Mouse (Mus musculus) cerebellum, postnatal 14 days (tissue): ENCODE data around the gene Olfr110.
"Not testable (repeated sequence)": the region's sequence is repeated elsewhere in the genome, so short reads cannot be mapped to it uniquely, and the experiment has no call there.

Experiments used
- DNase-seq, 2 experiments: peaks; one replicate each; pipeline ENCODE4 v3.0.0; 2021; ENCODE audit warnings: mixed read lengths in 2 of 2

The Olfr110 gene

GRCm38 (mm10) chr17:37491930-37492518, at the start of gene Olfr110:
Gene Olfr110, plus strand, starts transcription at chr17:37492468.
- DNase-seq: no peak

- DNase-seq: no peak
Measured at GRCm38 (mm10) chr17:37445180-37445579, 47.1 kb upstream of the Olfr110 start, which contains the start of gene Olfr108. Gene Olfr108, plus strand, starts transcription at chr17:37445480.

GRCm38 (mm10) chr17:37458616-37459015, 33.7 kb upstream of the Olfr110 start, which contains the start of gene Olfr109:
Gene Olfr109, plus strand, starts transcription at chr17:37458916.
- DNase-seq: no peak

- no peak for DNase-seq
Measured at GRCm38 (mm10) chr17:37483452-37483851, 8.8 kb upstream of the Olfr110 start, which contains the start of gene H2-M2. Gene H2-M2, minus strand, starts transcription at chr17:37483552.

DNA sequence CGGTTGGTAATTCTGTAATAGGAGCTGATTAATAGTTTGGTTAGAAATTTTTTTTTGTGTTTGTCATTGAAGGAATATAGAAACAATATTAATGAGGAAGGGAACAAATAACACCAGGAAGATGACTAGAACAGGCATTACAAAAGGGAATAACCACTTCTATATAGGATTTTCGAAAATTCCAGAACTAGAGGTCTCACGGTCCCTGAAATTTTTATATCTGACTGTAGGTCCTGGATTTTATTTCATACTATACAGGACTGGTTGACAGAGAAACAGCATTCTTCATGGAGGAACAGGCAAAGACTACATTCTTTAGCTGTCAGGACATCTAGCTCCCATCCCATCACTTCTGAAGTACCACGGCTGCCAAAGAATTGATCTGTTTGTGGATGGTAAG, 15.5 kb downstream of the Olfr110 start, which contains the start of gene Olfr111:
Gene Olfr111 (plus strand): TSS at position 301 of the 400 bp plus-strand sequence.
- DNase-seq: no peak

DNA sequence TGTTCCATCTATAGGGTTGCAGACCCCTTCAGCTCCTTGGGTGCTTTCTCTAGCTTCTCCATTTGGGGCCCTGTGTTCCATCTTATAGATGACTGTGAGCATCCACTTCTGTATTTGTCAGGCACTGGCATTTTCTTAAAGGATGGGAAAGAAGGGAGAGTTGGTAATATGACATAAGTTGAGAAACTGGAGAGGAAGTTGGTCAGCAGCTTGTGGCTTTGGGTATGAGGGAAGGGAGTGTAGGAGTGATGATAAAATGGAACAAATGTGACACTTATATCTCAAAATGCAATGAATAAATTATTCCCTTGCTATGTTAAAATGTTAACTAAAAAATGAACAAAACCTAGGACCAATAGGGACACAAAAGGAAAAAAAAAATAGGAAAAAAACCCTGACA, 32.3 kb downstream of the Olfr110 start:
- DNase-seq: not testable (repeated sequence)

GRCm38 (mm10) chr17:37525427-37525826, 33.2 kb downstream of the Olfr110 start:
- not testable (repeated sequence) for DNase-seq

DNA sequence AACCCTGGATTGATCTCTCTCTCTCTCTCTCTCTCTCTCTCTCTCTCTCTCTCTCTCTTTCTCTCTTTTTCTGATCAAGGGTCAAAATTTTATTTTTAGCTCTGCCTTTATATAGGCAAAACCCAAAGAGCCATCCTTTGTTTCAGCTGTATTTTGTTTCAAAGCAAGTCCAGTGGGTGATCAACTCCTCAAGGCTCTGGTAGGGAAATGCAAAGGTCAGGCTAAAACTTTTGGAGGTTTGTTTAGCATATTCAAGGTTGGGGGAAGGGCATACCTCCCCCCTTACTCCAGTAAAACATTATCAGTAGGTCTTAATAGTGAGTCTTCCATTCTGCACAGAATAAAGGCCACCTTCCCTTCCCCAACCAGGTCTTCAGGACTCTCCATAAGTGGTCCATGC, 42.9 kb downstream of the Olfr110 start:
- no peak for DNase-seq

GRCm38 (mm10) chr17:37538416-37538815, 46.1 kb downstream of the Olfr110 start:
- DNase-seq: not testable (repeated sequence)

- no peak for DNase-seq
Measured at GRCm38 (mm10) chr17:37541454-37542119, 49.3 kb downstream of the Olfr110 start.

DNA sequence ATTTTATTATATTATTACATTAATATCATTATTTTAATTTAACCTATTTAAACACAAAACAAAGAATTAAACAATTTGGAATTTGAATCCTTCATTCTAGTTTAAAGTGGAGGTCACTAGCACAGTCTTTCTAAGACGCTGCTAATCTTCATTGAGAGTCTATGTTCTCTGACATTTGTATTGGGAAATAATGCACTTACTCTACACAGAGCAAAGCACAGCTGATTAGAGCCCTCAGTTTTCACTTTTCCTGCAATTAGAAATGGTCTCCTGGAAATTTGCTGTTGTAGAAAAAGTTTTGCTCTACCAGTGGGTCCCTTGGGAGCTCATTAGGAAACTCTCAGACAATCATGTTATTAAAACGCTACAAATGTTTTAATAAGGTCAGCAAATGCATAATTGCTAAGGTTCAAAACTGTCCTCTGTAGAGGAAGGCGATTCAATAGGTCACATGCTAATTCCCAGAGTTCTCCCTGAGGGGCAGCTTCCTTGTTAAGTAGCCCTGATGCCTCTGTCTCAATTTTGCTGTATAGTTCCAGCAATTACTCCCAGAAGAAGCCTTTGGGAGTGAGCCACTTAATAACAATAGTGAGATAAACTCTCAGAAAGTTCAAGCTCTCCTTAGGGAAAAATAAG, 51.6 kb downstream of the Olfr110 start:
- DNase-seq: no peak
